Mouse (Mus musculus): ENCODE data around the gene Lig1.

GRCm38 (mm10) chr7:13263851-13264250 is 13.2 kb upstream of the Lig1 start:
- TF ChIP-seq POLR2A (IDR thresholded peaks at IDR 0.05; ENCODE audit: control insufficient read depth, low read depth, low read length), result no peak
- no peak for TF ChIP-seq CTCF (IDR thresholded peaks at IDR 0.05; ENCODE audit: control insufficient read depth, insufficient read depth, insufficient replicate concordance, low read depth, low read length)

Measured in testis, adult 2 months (tissue).